Mouse (Mus musculus): ENCODE data around the gene Spred1.

DNA sequence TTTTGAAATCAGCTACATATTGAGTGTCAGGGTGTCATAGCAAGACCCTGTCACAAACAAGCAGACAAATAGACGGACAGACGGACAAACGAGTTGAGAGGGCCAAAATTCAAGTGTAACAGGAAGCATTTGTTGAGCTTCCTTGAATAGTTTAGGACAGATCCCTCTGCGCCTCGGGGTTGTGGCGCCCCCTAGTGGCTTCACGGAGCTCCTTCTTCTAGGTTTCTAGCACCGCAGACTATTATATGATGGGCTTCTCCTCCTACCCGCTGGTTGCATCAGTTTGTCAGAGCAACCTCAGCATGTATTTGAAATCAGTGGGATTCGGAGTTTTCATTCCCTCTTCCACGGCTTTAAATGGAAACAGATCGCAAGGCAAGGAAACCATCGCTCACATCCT is 110.1 kb downstream of the Spred1 start:
- no peak for TF ChIP-seq EP300 (optimal IDR thresholded peaks at IDR 0.05)
- TF ChIP-seq CTCF (IDR thresholded peaks at IDR 0.05; ENCODE audit: low read depth): peak; percentile 95

Data from stomach, postnatal 0 days (tissue).